Mouse (Mus musculus): Measurements from ENCODE around the gene Cabcoco1. TPM values are rescaled to one million over a fixed set of nuclear protein-coding genes. Genes with fewer than 3 reads are reported as not detected.

Gene Cabcoco1
- polyA plus RNA-seq, 1 experiment from 2014 or later = 1.1 TPM

DNA sequence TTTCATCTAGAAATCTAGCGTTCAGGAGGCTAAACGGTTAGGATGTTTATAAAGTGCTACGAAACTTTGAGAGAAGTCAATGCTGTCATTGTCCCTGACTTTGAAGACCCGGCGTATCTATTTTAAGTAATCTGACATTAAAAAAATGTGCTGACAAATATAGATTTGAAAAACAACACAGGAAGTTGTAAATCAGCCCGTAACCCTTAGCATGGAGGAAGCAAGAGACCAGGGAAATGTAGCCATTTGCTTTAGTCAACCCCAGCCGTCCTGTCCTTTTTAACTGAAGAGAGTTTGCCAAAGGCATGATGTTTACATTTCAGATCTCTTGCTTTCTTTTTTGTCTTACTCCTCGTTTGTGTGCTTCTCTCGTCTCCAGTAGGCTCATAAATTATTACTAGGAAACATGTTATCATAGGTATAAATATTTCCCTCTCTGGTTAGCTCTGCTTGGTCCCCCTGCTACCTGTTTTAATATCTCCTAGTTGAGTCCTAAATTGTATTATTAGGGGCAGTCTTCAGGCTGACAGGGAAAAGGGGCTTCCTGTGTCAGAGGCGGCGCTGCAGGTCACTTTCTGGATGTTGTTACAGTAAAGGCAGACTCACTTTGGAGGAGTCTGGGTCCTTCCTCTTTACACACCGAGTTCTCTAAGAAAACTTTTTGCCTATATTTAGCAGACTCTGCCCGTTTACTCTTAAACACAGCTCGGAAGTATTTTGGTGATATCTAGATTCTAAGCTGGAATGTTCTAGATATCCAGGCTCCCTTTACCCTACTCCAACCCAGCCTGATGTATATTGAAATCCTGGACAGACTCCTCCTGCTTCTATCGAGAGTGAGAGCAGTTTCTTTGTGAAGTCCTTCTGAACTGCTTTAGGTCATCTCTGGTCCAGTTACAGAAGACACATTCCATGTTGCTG is 95.6 kb downstream of the Cabcoco1 start:
- Histone ChIP-seq H3K4me2 (peak overlapping the region; percentile 18; the same call in 1 of the 2 replicates), H3K9ac (ENCODE audit: low read depth, low read length) (no peak overlapping the region)
- ATAC-seq (replicated peaks; ENCODE audit: low FRiP score) = peak; percentile 53; the same call in 1 of the 2 replicates

DNA sequence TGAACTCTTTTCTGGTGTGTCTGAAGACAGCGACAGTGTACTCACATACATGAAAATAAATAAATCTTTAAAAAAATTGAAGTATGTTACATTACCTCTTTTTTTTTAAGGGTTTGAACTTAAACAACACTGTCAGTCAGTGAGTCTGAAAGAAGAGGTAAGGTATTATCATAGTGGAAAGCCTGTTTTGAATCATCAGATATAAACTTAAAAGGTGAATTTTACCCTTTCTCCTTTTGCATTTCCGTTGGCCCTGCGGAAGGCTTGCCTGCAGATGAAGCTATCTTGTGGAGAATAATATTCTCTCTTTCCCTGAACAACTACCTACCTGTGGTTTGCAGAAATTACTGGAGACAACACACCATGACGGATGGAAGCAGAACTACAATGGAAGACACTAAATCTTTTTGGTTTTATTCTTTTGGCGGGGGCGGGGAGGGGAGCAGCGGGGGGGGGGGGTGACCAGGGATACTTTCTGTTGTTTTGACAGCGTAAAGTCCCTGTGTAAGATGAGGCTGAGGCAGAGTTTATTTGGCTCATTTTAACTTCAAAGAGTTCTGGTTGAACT is 96.4 kb downstream of the Cabcoco1 start:
- Histone ChIP-seq H3K27me3 (replicated peaks; ENCODE audit: control insufficient read depth, insufficient read depth, low read length) (no peaks in the 10 kb centered on the region), H3K4me1 (replicated peaks; ENCODE audit: control insufficient read depth, insufficient read depth, low read length) (peaks cover 5% of the 10 kb centered on the region), H3K4me3 (ENCODE audit: low read depth, low read length) (no peak overlapping the region), H3K36me3 (ENCODE audit: control insufficient read depth, insufficient read depth, low read length) (no peaks in the 10 kb centered on the region), H3K4me2 (no peak overlapping the region), H3K9me3 (ENCODE audit: control insufficient read depth, low read length) (no peaks in the 10 kb centered on the region), H3K27ac (ENCODE audit: low read depth, low read length) (0 out of 2 replicates have a peak overlapping the region, but pooled peaks have one; percentile 78), H3K9ac (ENCODE audit: low read depth, low read length) (no peak overlapping the region)
- DNase-seq (ENCODE audit: low spot score) = no peak
- WGBS = 67% methylated on average over 8 of the region's 8 CpGs
- no peak for ATAC-seq (replicated peaks; ENCODE audit: low FRiP score)

More for the DNA sequence above, 95.6 kb downstream of the Cabcoco1 start:
- WGBS = 38% methylated on average over 15 of the region's 15 CpGs
- no peaks in the 10 kb centered on the region for H3K36me3 ChIP-seq (ENCODE audit: control insufficient read depth, insufficient read depth, low read length)
- H3K4me3 ChIP-seq (ENCODE audit: low read depth, low read length) = no peak overlapping the region
- no peaks in the 10 kb centered on the region for H3K9me3 ChIP-seq (ENCODE audit: control insufficient read depth, low read length)
- H3K27ac ChIP-seq (ENCODE audit: low read depth, low read length) = peak overlapping the region; percentile 78
- no peak for DNase-seq (ENCODE audit: low spot score)
- H3K27me3 ChIP-seq (replicated peaks; ENCODE audit: control insufficient read depth, insufficient read depth, low read length) = no peaks in the 10 kb centered on the region
- H3K4me1 ChIP-seq (replicated peaks; ENCODE audit: control insufficient read depth, insufficient read depth, low read length) = peaks cover 5% of the 10 kb centered on the region

DNA sequence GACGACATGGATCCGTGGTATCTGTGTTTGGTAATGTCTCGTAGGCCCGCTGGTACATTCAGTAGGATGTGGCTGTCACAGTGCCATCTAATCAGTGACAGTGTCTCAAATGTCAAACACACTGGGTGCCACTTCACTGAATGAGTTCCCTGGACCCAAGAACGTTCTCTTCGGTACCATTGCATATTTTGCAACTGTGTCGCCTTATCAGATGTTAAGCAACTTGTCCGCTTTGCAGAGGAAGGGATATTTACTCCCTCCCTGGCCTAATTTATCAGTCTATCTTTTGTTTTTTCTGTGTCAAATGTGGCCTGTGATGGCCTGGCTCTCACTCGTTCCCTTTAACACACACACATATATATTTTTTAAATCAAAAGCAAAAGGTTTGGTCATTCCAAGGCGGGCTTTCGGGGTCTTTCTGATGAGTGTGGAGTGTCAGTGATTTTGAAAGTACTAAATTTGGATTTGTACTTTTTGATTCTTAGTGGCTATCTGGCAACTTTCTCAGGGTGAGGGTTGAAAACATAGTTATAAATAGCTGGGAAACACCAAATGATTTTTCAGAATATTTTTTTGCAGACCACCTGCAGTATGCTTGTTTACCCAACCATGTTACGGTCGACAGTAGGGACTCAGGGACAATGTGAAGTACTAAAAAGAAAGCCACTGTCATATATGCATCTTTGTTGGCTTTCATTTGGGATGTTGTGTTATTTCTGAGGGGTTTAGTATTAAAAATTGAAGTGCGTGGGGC is 97.2 kb downstream of the Cabcoco1 start:
- Histone ChIP-seq H3K9me3 (ENCODE audit: control insufficient read depth, low read length) (no peaks in the 10 kb centered on the region), H3K4me1 (replicated peaks; ENCODE audit: control insufficient read depth, insufficient read depth, low read length) (peaks cover 5% of the 10 kb centered on the region), H3K9ac (ENCODE audit: low read depth, low read length) (no peak overlapping the region), H3K27me3 (replicated peaks; ENCODE audit: control insufficient read depth, insufficient read depth, low read length) (no peaks in the 10 kb centered on the region), H3K4me3 (ENCODE audit: low read depth, low read length) (no peak overlapping the region), H3K36me3 (ENCODE audit: control insufficient read depth, insufficient read depth, low read length) (no peaks in the 10 kb centered on the region), H3K4me2 (no peak overlapping the region), H3K27ac (ENCODE audit: low read depth, low read length) (no peak overlapping the region)
- DNase-seq (ENCODE audit: low spot score) (no peak), ATAC-seq (replicated peaks; ENCODE audit: low FRiP score) (no peak)
- WGBS = 79% methylated on average over 14 of the region's 14 CpGs

DNA sequence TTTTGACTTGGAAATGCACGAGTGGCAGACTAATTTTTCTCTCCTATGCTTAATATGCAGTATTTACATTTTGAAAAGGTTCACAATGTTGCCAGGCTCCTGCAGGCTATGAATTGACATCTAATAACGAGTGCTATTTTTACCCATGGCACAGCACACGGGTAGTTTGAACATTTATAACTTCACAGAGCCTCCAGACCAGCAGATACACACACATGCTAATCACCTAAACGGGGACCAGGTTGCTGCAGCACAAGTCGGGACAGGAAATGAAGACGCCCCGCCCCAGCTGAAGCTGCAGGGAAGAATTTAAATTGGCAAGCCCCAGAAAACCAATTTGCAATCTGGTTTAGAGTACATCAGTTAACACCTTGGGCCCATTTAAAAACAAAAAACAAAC is 98.6 kb downstream of the Cabcoco1 start:
- H3K27me3 ChIP-seq (replicated peaks; ENCODE audit: control insufficient read depth, insufficient read depth, low read length) = no peaks in the 10 kb centered on the region
- no peak for DNase-seq (ENCODE audit: low spot score)
- no peak for ATAC-seq (replicated peaks; ENCODE audit: low FRiP score)
- H3K4me3 ChIP-seq (ENCODE audit: low read depth, low read length) = no peak overlapping the region
- no peak overlapping the region for H3K27ac ChIP-seq (ENCODE audit: low read depth, low read length)
- no peaks in the 10 kb centered on the region for H3K36me3 ChIP-seq (ENCODE audit: control insufficient read depth, insufficient read depth, low read length)
- H3K4me2 ChIP-seq = no peak overlapping the region
- peaks cover 5% of the 10 kb centered on the region for H3K4me1 ChIP-seq (replicated peaks; ENCODE audit: control insufficient read depth, insufficient read depth, low read length)
- whole genome bisulfite sequencing = 16% methylated on average over 7 of the region's 7 CpGs
- H3K9ac ChIP-seq (ENCODE audit: low read depth, low read length) = no peak overlapping the region
- H3K9me3 ChIP-seq (ENCODE audit: control insufficient read depth, low read length) = no peaks in the 10 kb centered on the region

DNA sequence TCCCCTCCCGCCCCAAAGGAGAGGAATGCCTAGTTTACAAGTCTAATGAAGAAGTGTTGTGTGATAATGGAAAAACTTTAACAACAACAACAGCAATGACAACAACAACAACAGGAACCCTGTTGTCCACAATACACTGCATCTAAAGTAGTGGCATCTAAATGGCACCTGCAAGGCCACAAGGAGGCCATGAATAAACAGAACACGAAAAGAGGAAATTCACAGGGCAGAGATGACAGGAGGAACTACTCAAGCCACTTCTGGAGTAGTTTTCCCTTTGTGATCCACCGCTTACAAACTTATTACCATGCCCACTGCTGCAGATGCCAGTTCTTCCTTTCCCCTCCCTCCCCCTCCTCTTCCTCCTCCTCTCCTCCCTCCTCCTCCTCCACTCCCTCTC is 99.0 kb downstream of the Cabcoco1 start:
- Histone ChIP-seq H3K4me2 (no peak overlapping the region), H3K9me3 (ENCODE audit: control insufficient read depth, low read length) (no peaks in the 10 kb centered on the region), H3K9ac (ENCODE audit: low read depth, low read length) (no peak overlapping the region), H3K4me3 (ENCODE audit: low read depth, low read length) (no peak overlapping the region), H3K36me3 (ENCODE audit: control insufficient read depth, insufficient read depth, low read length) (no peaks in the 10 kb centered on the region), H3K27me3 (replicated peaks; ENCODE audit: control insufficient read depth, insufficient read depth, low read length) (no peaks in the 10 kb centered on the region), H3K4me1 (replicated peaks; ENCODE audit: control insufficient read depth, insufficient read depth, low read length) (peaks cover 5% of the 10 kb centered on the region), H3K27ac (ENCODE audit: low read depth, low read length) (no peak overlapping the region)
- ATAC-seq (replicated peaks; ENCODE audit: low FRiP score) (no peak), DNase-seq (ENCODE audit: low spot score) (no peak)
- WGBS = 23% methylated on average over 3 of the region's 3 CpGs

DNA sequence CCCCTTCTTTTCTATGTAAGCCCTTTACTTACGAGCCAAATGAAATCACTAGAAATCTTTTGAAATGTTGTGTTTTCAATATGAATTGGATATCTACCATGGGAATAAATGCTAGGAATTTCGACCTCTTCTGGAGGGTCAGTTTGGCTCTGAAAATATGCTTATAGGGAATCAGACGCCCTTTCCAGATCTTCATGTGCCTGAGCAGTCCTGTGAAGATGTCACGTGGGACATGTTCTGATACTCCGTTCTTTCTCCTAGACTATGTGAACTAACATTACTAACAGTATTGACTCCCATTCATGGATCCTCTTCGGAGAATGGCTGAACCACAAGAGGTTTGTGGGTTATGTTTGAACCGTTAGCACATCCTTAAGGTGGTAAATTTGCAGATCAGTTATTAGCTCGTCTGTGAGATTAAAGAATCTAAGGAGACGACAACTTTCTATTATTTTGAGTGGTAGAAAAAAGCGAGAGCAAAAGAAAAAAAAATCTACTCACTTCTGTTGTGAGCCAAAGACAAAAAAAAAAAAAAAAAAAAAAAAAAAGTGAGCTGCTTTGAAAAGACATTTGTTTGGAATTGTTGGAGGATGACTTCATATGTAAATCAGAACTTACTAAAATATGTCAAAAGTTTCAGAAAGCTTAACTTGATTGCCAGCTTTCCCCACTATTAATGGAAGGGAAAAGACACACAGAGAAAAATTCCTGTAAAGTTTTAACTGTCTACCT is 99.6 kb downstream of the Cabcoco1 start:
- no peak overlapping the region for H3K4me3 ChIP-seq (ENCODE audit: low read depth, low read length)
- 69% methylated on average over 10 of the region's 10 CpGs for WGBS
- no peak overlapping the region for H3K4me2 ChIP-seq
- H3K36me3 ChIP-seq (ENCODE audit: control insufficient read depth, insufficient read depth, low read length) = no peaks in the 10 kb centered on the region
- no peak overlapping the region for H3K27ac ChIP-seq (ENCODE audit: low read depth, low read length)
- ATAC-seq (replicated peaks; ENCODE audit: low FRiP score) (no peak), DNase-seq (ENCODE audit: low spot score) (no peak)
- peaks cover 5% of the 10 kb centered on the region for H3K4me1 ChIP-seq (replicated peaks; ENCODE audit: control insufficient read depth, insufficient read depth, low read length)
- no peaks in the 10 kb centered on the region for H3K9me3 ChIP-seq (ENCODE audit: control insufficient read depth, low read length)
- no peaks in the 10 kb centered on the region for H3K27me3 ChIP-seq (replicated peaks; ENCODE audit: control insufficient read depth, insufficient read depth, low read length)
- H3K9ac ChIP-seq (ENCODE audit: low read depth, low read length) = no peak overlapping the region

DNA sequence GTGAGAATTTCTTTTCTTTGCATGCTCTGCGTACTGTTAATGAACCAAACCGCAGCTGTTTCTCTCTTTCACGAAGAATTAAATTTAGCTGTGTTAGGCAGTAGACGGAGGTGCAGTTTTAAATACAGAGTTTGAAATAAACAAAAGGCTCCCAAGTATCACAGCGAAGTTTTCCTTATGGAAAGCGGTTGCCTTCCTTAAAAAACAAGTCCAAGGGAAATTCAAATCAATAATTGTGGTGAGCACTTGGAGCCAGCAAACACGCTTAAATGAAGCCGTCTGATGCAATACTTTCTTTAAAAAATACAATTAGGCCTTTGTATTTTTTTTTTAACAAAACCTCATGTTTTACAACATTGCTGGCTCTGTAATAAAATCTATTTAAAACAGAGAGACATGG is 101.2 kb downstream of the Cabcoco1 start:
- H3K27ac ChIP-seq (ENCODE audit: low read depth, low read length) = no peak overlapping the region
- WGBS = 88% methylated on average over 8 of the region's 8 CpGs
- no peaks in the 10 kb centered on the region for H3K36me3 ChIP-seq (ENCODE audit: control insufficient read depth, insufficient read depth, low read length)
- H3K27me3 ChIP-seq (replicated peaks; ENCODE audit: control insufficient read depth, insufficient read depth, low read length) = no peaks in the 10 kb centered on the region
- ATAC-seq (replicated peaks; ENCODE audit: low FRiP score) (no peak), DNase-seq (ENCODE audit: low spot score) (no peak)
- H3K4me2 ChIP-seq = no peak overlapping the region
- no peak overlapping the region for H3K4me3 ChIP-seq (ENCODE audit: low read depth, low read length)
- H3K9ac ChIP-seq (ENCODE audit: low read depth, low read length) = no peak overlapping the region
- H3K4me1 ChIP-seq (replicated peaks; ENCODE audit: control insufficient read depth, insufficient read depth, low read length) = no peaks in the 10 kb centered on the region
- H3K9me3 ChIP-seq (ENCODE audit: control insufficient read depth, low read length) = no peaks in the 10 kb centered on the region

DNA sequence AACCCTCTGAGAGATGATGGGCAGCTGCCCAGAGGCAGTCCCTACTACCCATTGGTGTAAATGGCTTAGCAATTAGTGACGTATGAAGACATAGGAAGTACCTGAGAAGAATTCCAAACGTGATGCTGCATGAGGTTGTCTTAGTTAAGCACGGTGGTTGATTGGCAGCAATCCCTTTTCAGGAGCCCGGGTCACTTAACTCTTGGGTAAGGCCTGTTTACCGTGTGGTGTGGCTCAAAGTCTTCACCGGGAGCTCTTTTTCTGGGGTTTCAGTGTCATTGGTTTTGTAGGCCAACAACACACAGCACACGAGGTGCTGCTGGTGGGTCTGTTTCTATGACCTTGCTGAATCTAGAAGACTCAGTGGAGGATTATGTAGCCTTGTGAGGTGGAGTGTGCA is 105.9 kb downstream of the Cabcoco1 start:
- no peaks in the 10 kb centered on the region for H3K27me3 ChIP-seq (replicated peaks; ENCODE audit: control insufficient read depth, insufficient read depth, low read length)
- H3K4me1 ChIP-seq (replicated peaks; ENCODE audit: control insufficient read depth, insufficient read depth, low read length) = no peaks in the 10 kb centered on the region
- H3K4me3 ChIP-seq (ENCODE audit: low read depth, low read length) = no peak overlapping the region
- WGBS = 78% methylated on average over 7 of the region's 7 CpGs
- H3K4me2 ChIP-seq = no peak overlapping the region
- no peaks in the 10 kb centered on the region for H3K9me3 ChIP-seq (ENCODE audit: control insufficient read depth, low read length)
- DNase-seq (ENCODE audit: low spot score) = no peak
- no peak overlapping the region for H3K9ac ChIP-seq (ENCODE audit: low read depth, low read length)
- ATAC-seq (replicated peaks; ENCODE audit: low FRiP score) = no peak
- no peaks in the 10 kb centered on the region for H3K36me3 ChIP-seq (ENCODE audit: control insufficient read depth, insufficient read depth, low read length)
- no peak overlapping the region for H3K27ac ChIP-seq (ENCODE audit: low read depth, low read length)
